Mouse (Mus musculus): ENCODE results near the gene Calcoco2. TPM values are rescaled to one million over a fixed set of nuclear protein-coding genes. Genes with fewer than 3 reads are reported as not detected.
A peak's percentile ranks its signal among the peaks of the same experiment; 100 is the strongest.
"Not testable (repeated sequence)": the region's sequence is repeated elsewhere in the genome, so short reads cannot be mapped to it uniquely, and the experiment has no call there.

The Calcoco2 gene
- total RNA-seq (2021) = not detected
- long read RNA-seq, experiment 1 = 0 reads
- long read RNA-seq, experiment 2 = 0 reads

- intact Hi-C loops (cut with DNase I; ENCODE audit: low total_unique reads) = no loop called here
- DNase-seq = no peak
Measured at GRCm38 (mm10) chr11:96111751-96112150, at the start of gene Calcoco2. Calcoco2 (minus strand) TSS chr11:96111964.

- intact Hi-C loops (cut with DNase I; ENCODE audit: low total_unique reads) = no loop called here
- no peak for DNase-seq
Measured at GRCm38 (mm10) chr11:96147471-96147870, 35.7 kb upstream of the Calcoco2 start.

DNA sequence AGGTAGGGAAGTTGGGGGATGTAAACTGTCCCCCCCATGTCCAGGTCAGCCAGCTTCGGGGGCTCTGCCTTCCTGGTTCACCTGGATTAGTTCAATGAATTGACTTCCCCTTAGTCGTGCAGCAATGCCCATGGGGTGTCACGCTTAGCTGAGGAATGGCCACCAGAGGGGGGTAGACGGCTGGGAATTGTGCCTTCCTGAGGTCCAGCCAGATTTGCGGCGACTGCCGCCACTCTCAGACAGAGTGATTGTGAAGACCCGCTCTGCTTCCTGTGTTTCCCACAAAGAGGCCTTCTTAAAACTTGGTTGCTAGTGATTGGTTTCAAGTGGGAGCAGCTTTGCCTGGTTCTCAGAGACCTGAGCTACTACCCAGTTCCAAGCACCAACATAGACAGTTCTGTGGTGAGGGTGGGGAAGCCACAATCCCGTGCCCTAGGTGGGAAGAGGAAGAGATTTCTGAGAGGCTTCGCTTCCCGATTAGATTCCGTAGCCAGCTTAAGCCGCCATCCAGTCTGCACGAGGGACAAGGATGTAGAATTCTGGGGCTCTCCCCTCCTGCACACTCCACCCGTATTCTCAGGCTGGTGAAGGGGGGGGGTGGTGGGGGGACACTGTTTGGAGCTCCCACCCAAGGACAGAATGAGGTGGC is 34.0 kb upstream of the Calcoco2 start:
- intact Hi-C loops (cut with DNase I; ENCODE audit: low total_unique reads) = loop anchor here (2.0 kb wide), 1 partner anchor 89 kb away; no protein-coding TSS in a partner anchor
- peak; percentile 66 for DNase-seq

- no peak for DNase-seq
- intact Hi-C loops (cut with DNase I; ENCODE audit: low total_unique reads) = loop anchor here (2.0 kb wide), 1 partner anchor 91 kb away; no protein-coding TSS in a partner anchor
Measured at GRCm38 (mm10) chr11:96143766-96144165, 32.0 kb upstream of the Calcoco2 start.

DNA sequence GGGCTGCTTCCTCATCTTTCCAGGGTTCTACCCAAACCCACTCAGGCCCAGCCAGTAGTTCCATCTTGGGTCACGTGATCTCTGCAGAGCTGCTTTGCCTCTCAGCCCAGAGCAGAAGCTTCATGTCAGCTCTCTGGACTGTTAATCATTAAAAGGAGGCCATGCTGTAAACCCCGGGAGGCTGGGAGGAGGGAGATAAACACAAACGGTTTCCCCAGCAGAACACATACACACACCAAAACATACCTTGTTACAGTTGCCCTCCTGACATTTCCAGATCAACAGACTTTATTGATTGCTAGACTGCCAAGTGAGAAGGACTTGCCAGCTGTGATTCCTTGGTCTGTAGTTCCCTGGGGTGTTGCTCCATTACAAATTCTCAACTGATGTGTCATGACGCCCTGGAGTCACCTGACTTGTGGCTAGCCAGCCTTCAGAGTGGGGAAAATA is 29.0 kb upstream of the Calcoco2 start:
- intact Hi-C loops (cut with DNase I; ENCODE audit: low total_unique reads) = no loop called here
- no peak for DNase-seq

DNA sequence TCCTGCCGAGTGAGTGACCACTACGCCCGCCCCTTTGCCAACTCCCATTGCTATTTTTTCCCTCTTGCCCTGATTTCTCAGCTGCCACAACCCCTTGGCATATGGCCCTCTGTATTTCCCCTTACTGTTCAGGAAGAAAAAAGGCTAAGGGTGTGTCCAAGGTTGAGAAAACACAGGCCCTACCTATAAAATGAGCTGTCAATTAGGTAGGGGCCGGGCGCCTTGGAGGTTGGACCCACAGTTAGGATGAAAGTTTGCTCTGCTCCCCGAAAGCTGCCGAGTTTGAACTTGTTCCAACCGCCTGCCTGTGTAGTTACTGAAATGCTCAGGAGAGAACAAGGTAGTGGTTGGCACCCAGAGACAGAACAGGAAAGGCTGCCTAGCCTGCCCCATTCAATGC is 24.1 kb upstream of the Calcoco2 start:
- intact Hi-C loops (cut with DNase I; ENCODE audit: low total_unique reads) = no loop called here
- DNase-seq = no peak

DNA sequence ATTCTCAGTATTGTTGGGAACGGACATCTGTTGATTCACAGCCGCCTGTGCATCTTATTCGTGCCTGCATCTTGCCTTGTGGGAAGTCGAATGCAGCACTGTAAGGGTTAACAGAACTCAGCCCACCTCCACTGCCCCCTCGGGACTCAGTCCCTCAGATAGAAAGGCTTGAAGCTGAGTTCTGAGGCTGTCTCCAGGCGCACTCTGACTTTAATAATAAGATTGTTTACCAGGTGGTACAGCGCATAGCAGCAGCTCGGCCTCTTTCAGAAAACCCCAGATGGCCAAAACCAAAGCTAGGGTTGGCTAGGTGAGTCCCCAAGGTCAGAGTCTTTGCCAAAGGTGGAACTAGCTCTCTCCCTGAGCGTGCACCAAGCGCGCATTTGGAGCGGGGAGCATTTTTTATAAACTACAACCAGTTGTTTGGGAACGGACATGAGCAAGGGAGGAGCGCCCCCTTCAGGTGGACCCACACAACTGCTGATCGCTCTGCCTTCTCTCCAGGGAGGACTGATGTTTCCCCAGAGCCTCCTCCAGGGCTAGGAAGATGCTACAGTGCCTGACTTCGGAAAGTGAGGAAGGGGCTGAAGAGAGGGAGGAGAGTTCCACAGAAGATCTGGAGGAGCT is 21.6 kb upstream of the Calcoco2 start, which contains the start of gene Ttll6:
TSS of gene Ttll6 (plus strand) at position 548 of the 627 bp plus-strand sequence.
- peak; percentile 38 for DNase-seq
- intact Hi-C loops (cut with DNase I; ENCODE audit: low total_unique reads) = no loop called here

DNA sequence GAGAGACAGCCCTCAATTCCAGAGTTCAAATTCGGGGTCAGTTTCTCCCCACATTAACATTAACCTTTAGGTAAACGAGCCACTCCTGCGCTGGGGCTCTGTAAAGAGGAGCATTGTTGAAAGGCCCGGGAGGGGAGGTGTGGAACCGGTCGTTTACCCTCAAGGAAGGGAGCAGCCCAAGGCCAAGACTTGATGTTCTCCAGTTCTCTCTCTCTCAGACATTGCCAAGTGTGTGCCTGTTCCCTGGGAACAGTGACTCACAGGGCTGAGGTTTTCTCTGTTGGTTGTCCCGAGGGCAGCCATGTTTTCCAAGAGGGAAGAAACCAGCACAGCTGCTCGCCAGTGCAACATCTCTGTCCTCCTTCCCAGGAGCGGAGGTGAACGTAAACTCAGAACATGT is 18.8 kb upstream of the Calcoco2 start:
- DNase-seq = no peak
- intact Hi-C loops (cut with DNase I; ENCODE audit: low total_unique reads) = no loop called here

GRCm38 (mm10) chr11:96124052-96124914 is 12.5 kb upstream of the Calcoco2 start:
- intact Hi-C loops (cut with DNase I; ENCODE audit: low total_unique reads) = no loop called here
- no peak for DNase-seq

- intact Hi-C loops (cut with DNase I; ENCODE audit: low total_unique reads); DNase-seq: not testable (repeated sequence)
Measured at GRCm38 (mm10) chr11:96122806-96123205, 11.0 kb upstream of the Calcoco2 start.

DNA sequence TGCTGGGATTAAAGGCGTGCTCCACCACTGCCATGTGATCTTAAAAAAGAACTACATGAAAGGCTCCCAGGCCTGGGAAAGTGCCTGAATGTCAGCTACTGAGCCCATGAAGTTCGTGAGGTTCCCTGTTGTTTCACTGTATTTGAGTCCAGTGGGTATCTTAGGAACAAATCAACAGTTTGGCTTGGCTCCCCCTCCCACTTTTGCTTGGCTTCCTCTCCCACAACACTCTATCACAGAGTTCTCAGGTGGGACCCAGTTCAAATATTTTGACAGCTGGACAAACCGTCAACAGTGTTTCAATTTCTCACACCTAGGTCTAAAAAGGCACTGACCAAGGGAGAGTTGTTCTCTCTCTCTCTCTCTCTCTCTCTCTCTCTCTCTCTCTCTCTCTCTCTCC is 7.6 kb upstream of the Calcoco2 start:
- DNase-seq = no peak
- intact Hi-C loops (cut with DNase I; ENCODE audit: low total_unique reads) = no loop called here

DNA sequence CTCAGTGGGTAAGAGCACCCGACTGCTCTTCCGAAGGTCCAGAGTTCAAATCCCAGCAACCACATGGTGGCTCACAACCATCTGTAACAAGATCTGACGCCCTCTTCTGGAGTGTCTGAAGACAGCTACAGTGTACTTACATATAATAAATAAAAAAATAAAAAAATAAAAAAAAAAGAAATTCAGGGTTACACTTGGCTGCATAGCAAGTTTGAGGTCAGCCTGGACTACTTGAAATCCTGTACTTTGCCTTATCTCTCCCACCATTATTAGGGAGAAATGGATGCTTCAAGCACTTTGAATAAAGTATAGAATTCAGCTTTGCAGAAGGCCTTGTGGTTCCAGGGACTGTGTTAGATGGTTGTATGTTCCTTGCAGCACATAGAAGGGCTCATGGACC is 5.2 kb upstream of the Calcoco2 start:
- intact Hi-C loops (cut with DNase I; ENCODE audit: low total_unique reads); DNase-seq: not testable (repeated sequence)

DNA sequence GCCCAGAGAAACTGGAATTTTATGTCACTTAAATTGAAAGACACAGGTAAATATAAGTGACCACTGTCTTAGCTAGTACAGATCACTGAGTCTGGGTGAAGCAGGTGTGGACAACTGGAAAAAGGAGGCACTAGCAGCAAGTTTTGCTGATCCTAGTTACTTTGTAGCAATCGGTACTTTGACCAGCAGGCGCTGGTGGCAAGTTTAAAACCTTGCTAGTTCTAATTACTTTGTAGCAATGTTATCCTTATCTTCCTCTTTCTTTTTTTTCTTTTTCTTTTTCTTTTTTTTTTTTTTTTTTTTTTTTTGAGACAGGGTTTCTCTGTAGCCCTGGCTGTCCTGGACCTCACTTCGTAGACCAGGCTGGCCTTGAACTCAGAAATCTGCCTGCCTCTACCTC is 4.4 kb upstream of the Calcoco2 start:
- intact Hi-C loops (cut with DNase I; ENCODE audit: low total_unique reads) = no loop called here

GRCm38 (mm10) chr11:96115416-96115815 is 3.7 kb upstream of the Calcoco2 start:
- DNase-seq = no peak
- intact Hi-C loops (cut with DNase I; ENCODE audit: low total_unique reads) = no loop called here

More for the DNA sequence above, 4.4 kb upstream of the Calcoco2 start:
- no peak for DNase-seq

DNA sequence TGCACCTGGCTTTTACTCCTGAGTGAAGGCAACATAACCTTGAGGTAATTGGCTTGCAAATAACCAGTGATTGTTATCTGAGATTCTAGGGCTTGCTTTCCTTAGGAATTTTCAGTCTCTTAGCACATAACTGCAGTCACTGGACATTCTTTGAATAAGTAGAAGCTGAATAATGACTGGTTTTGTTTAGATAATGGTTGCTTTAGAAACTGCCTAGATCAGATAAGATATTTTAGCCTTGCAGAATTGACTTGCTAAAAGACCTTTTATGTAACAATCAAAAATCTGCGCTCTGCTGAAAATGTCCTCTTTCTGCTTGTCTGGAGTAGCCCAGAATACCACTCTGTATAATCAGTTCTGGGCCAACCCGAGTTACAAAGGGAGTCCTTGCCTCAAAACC is 2.3 kb upstream of the Calcoco2 start:
- no peak for DNase-seq
- intact Hi-C loops (cut with DNase I; ENCODE audit: low total_unique reads) = no loop called here

- DNase-seq; intact Hi-C loops (cut with DNase I; ENCODE audit: low total_unique reads): not testable (repeated sequence)
Measured at GRCm38 (mm10) chr11:96110950-96111349, 814 bp downstream of the Calcoco2 start.

GRCm38 (mm10) chr11:96108376-96108775 is 3.4 kb downstream of the Calcoco2 start:
- DNase-seq = no peak
- intact Hi-C loops (cut with DNase I; ENCODE audit: low total_unique reads) = no loop called here

DNA sequence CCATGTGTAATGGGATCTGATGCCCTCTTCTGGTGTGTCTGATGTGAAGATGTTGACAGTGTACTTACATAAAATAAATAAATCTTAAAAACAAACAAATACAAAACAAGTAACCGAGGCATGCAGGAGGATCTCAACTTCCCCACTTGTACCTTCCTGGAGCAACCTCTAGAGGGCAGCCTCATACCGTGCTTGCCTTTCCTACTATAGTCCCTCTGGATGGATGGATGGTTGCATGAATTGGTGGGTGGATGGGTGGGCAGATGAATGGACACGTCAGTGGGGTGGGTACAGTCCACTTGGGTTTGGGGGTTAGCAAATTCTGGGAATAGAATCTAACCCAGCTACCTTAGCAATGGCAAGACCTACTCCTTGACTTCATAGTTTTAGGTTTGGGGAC is 18.4 kb downstream of the Calcoco2 start:
- DNase-seq = peak; percentile 35
- intact Hi-C loops (cut with DNase I; ENCODE audit: low total_unique reads) = loop anchor here (5.0 kb wide), 2 partner anchors 34 to 216 kb away; no protein-coding TSS in a partner anchor

DNA sequence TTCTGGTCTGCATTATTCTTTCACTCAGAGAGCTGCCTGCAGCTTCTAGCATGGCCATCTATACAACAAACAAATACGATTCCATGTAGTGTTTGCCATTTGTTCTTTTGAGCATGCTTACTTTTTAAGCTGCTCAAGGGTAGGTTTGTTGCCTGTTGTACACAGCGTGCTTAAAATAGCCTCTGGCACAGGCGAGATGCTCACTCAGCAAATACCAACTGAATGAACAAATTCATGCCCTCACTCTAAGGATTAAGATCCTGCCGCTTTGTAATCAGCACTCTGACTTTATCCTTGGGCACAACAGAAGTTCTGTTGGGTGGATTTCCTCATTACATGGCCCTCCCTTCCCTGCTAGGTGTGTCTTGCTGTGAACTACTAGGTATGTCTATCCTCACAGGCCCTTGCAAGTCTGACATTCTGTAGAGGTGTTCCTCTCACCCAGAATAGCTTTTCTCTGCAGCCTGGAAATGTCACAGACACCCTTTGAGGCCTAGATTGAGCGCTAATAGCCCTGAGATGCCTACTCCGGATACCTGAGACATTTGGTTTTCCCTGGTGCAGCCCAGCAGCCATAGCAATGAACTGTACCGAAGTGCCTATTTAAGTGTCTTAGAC is 19.0 kb downstream of the Calcoco2 start:
- no peak for DNase-seq
- intact Hi-C loops (cut with DNase I; ENCODE audit: low total_unique reads) = loop anchor here (5.0 kb wide), 2 partner anchors 35 to 215 kb away; no protein-coding TSS in a partner anchor
